Mouse (Mus musculus): ENCODE results near the gene Trim41. TPM values are rescaled to one million over a fixed set of nuclear protein-coding genes. Genes with fewer than 3 reads are reported as not detected.

The Trim41 gene
- polyA plus RNA-seq, 1 experiment from 2014 or later, result 7.1 TPM

- Histone ChIP-seq H3K9ac (no peak overlapping the region), H3K4me2 (replicated peaks) (peak overlapping the region; percentile 47)
Observed at GRCm38 (mm10) chr11:48787455-48788211, 29.5 kb downstream of the Trim41 start.

GRCm38 (mm10) chr11:48782243-48782642 is 34.9 kb downstream of the Trim41 start:
- Histone ChIP-seq H3K27ac (no peak overlapping the region), H3K9me3 (no peaks in the 10 kb centered on the region), H3K9ac (no peak overlapping the region), H3K4me3 (no peak overlapping the region), H3K36me3 (no peaks in the 10 kb centered on the region), H3K4me1 (no peaks in the 10 kb centered on the region), H3K27me3 (no peaks in the 10 kb centered on the region), H3K4me2 (replicated peaks) (no peak overlapping the region)
- no peak for ATAC-seq (ENCODE audit: insufficient number of reproducible peaks, insufficient read depth, low FRiP score, low TSS enrichment)
- 90% methylated on average over 4 of the region's 4 CpGs for WGBS

More at GRCm38 (mm10) chr11:48787455-48788211, 29.5 kb downstream of the Trim41 start:
- Histone ChIP-seq H3K9me3 (no peaks in the 10 kb centered on the region), H3K27ac (no peak overlapping the region), H3K27me3 (no peaks in the 10 kb centered on the region), H3K4me3 (peak overlapping the region; percentile 38), H3K4me1 (no peaks in the 10 kb centered on the region), H3K36me3 (no peaks in the 10 kb centered on the region)
- ATAC-seq (ENCODE audit: insufficient number of reproducible peaks, insufficient read depth, low FRiP score, low TSS enrichment), result 0 out of 2 replicates have a peak, but pooled peaks have one; percentile 36
- 47% methylated on average over 10 of the region's 10 CpGs for WGBS

- Histone ChIP-seq H3K9me3 (no peaks in the 10 kb centered on the region), H3K27ac (no peak overlapping the region), H3K9ac (no peak overlapping the region), H3K4me1 (no peaks in the 10 kb centered on the region; the same call in 1 of the 2 replicates), H3K4me3 (no peak overlapping the region), H3K27me3 (no peaks in the 10 kb centered on the region), H3K36me3 (no peaks in the 10 kb centered on the region), H3K4me2 (replicated peaks) (no peak overlapping the region)
- 37% methylated on average over 7 of the region's 7 CpGs for WGBS
- ATAC-seq (ENCODE audit: insufficient number of reproducible peaks, insufficient read depth, low FRiP score, low TSS enrichment), result no peak
Observed at GRCm38 (mm10) chr11:48779450-48779849, 37.7 kb downstream of the Trim41 start.

GRCm38 (mm10) chr11:48777303-48777702 is 39.9 kb downstream of the Trim41 start:
- Histone ChIP-seq H3K4me3 (no peak overlapping the region), H3K9ac (no peak overlapping the region), H3K27ac (no peak overlapping the region), H3K9me3 (no peaks in the 10 kb centered on the region), H3K4me2 (replicated peaks) (no peak overlapping the region), H3K4me1 (no peaks in the 10 kb centered on the region; the same call in 1 of the 2 replicates), H3K27me3 (no peaks in the 10 kb centered on the region), H3K36me3 (no peaks in the 10 kb centered on the region)
- 91% methylated on average over 9 of the region's 9 CpGs for WGBS
- no peak for ATAC-seq (ENCODE audit: insufficient number of reproducible peaks, insufficient read depth, low FRiP score, low TSS enrichment)

GRCm38 (mm10) chr11:48776664-48777063 is 40.5 kb downstream of the Trim41 start:
- 47% methylated on average over 9 of the region's 9 CpGs for WGBS

GRCm38 (mm10) chr11:48775483-48775882 is 41.7 kb downstream of the Trim41 start:
- Histone ChIP-seq H3K9me3 (no peaks in the 10 kb centered on the region), H3K27ac (no peak overlapping the region), H3K4me1 (no peaks in the 10 kb centered on the region; the same call in 1 of the 2 replicates), H3K27me3 (no peaks in the 10 kb centered on the region), H3K4me3 (no peak overlapping the region), H3K9ac (no peak overlapping the region), H3K36me3 (no peaks in the 10 kb centered on the region), H3K4me2 (replicated peaks) (peak overlapping the region; percentile 28; the same call in 1 of the 2 replicates)
- no peak for ATAC-seq (ENCODE audit: insufficient number of reproducible peaks, insufficient read depth, low FRiP score, low TSS enrichment)
- 2% methylated on average over 7 of the region's 7 CpGs for WGBS

More at GRCm38 (mm10) chr11:48776664-48777063, 40.5 kb downstream of the Trim41 start:
- H3K9ac ChIP-seq, result no peak overlapping the region
- no peaks in the 10 kb centered on the region for H3K27me3 ChIP-seq
- no peaks in the 10 kb centered on the region; the same call in 1 of the 2 replicates for H3K4me1 ChIP-seq
- H3K27ac ChIP-seq, result no peak overlapping the region
- no peaks in the 10 kb centered on the region for H3K9me3 ChIP-seq
- H3K4me3 ChIP-seq, result no peak overlapping the region
- no peak for ATAC-seq (ENCODE audit: insufficient number of reproducible peaks, insufficient read depth, low FRiP score, low TSS enrichment)
- H3K36me3 ChIP-seq, result no peaks in the 10 kb centered on the region
- H3K4me2 ChIP-seq (replicated peaks), result no peak overlapping the region

GRCm38 (mm10) chr11:48774443-48775298 is 42.5 kb downstream of the Trim41 start:
- 35% methylated on average over 17 of the region's 17 CpGs for WGBS
- ATAC-seq (ENCODE audit: insufficient number of reproducible peaks, insufficient read depth, low FRiP score, low TSS enrichment), result no peak
- H3K27ac ChIP-seq, result no peak overlapping the region
- H3K9me3 ChIP-seq, result no peaks in the 10 kb centered on the region
- H3K9ac ChIP-seq, result no peak overlapping the region
- H3K4me3 ChIP-seq, result no peak overlapping the region
- H3K27me3 ChIP-seq, result no peaks in the 10 kb centered on the region
- no peaks in the 10 kb centered on the region; the same call in 1 of the 2 replicates for H3K4me1 ChIP-seq
- no peaks in the 10 kb centered on the region for H3K36me3 ChIP-seq
- peak overlapping the region; percentile 24 for H3K4me2 ChIP-seq (replicated peaks)

GRCm38 (mm10) chr11:48771691-48772090 is 45.5 kb downstream of the Trim41 start:
- no peak for ATAC-seq (ENCODE audit: insufficient number of reproducible peaks, insufficient read depth, low FRiP score, low TSS enrichment)
- 8% methylated on average over 2 of the region's 2 CpGs for WGBS

GRCm38 (mm10) chr11:48767195-48767876 is 49.8 kb downstream of the Trim41 start:
- no peak overlapping the region for H3K4me3 ChIP-seq
- H3K27me3 ChIP-seq, result no peaks in the 10 kb centered on the region
- no peaks in the 10 kb centered on the region for H3K9me3 ChIP-seq
- no peaks in the 10 kb centered on the region for H3K36me3 ChIP-seq
- no peak overlapping the region for H3K4me2 ChIP-seq (replicated peaks)
- no peak for ATAC-seq (ENCODE audit: insufficient number of reproducible peaks, insufficient read depth, low FRiP score, low TSS enrichment)
- H3K4me1 ChIP-seq, result no peaks in the 10 kb centered on the region
- 80% methylated on average over 14 of the region's 14 CpGs for WGBS
- no peak overlapping the region for H3K9ac ChIP-seq
- H3K27ac ChIP-seq, result no peak overlapping the region

More at GRCm38 (mm10) chr11:48771691-48772090, 45.5 kb downstream of the Trim41 start:
- H3K9ac ChIP-seq, result no peak overlapping the region
- no peak overlapping the region for H3K4me2 ChIP-seq (replicated peaks)
- H3K9me3 ChIP-seq, result no peaks in the 10 kb centered on the region
- H3K27me3 ChIP-seq, result no peaks in the 10 kb centered on the region
- H3K27ac ChIP-seq, result no peak overlapping the region
- H3K4me3 ChIP-seq, result no peak overlapping the region
- no peaks in the 10 kb centered on the region; the same call in 1 of the 2 replicates for H3K4me1 ChIP-seq
- no peaks in the 10 kb centered on the region for H3K36me3 ChIP-seq

- H3K4me1 ChIP-seq, result no peaks in the 10 kb centered on the region
- no peak overlapping the region for H3K4me3 ChIP-seq
- H3K4me2 ChIP-seq (replicated peaks), result no peak overlapping the region
- 0 out of 2 replicates have a peak, but pooled peaks cover 3% of the 10 kb centered on the region for H3K27me3 ChIP-seq
- no peak overlapping the region for H3K27ac ChIP-seq
- no peak for ATAC-seq (ENCODE audit: insufficient number of reproducible peaks, insufficient read depth, low FRiP score, low TSS enrichment)
- no peaks in the 10 kb centered on the region for H3K9me3 ChIP-seq
- no peak overlapping the region for H3K9ac ChIP-seq
- H3K36me3 ChIP-seq, result no peaks in the 10 kb centered on the region
- 92% methylated on average over 9 of the region's 9 CpGs for WGBS
Observed at GRCm38 (mm10) chr11:48764119-48764518, 53.0 kb downstream of the Trim41 start.

GRCm38 (mm10) chr11:48759021-48759420 is 58.1 kb downstream of the Trim41 start:
- 0 out of 2 replicates have a peak, but pooled peaks cover 3% of the 10 kb centered on the region for H3K27me3 ChIP-seq
- H3K4me1 ChIP-seq, result no peaks in the 10 kb centered on the region
- H3K4me2 ChIP-seq (replicated peaks), result no peak overlapping the region
- no peaks in the 10 kb centered on the region for H3K36me3 ChIP-seq
- H3K9ac ChIP-seq, result no peak overlapping the region
- no peak overlapping the region for H3K27ac ChIP-seq
- ATAC-seq (ENCODE audit: insufficient number of reproducible peaks, insufficient read depth, low FRiP score, low TSS enrichment), result no peak
- H3K9me3 ChIP-seq, result no peaks in the 10 kb centered on the region
- WGBS, result 80% methylated on average over 8 of the region's 8 CpGs
- no peak overlapping the region for H3K4me3 ChIP-seq

All from embryonic facial prominence, embryonic 12.5 days (tissue).